Mouse (Mus musculus): ENCODE data around the gene N4bp2l2. TPM values are rescaled to one million over a fixed set of nuclear protein-coding genes. Genes with fewer than 3 reads are reported as not detected.
"Not testable (repeated sequence)": the region's sequence is repeated elsewhere in the genome, so short reads cannot be mapped to it uniquely, and the experiment has no call there.

N4bp2l2 gene
- polyA plus RNA-seq, 1 experiment: 16.1 TPM

DNA sequence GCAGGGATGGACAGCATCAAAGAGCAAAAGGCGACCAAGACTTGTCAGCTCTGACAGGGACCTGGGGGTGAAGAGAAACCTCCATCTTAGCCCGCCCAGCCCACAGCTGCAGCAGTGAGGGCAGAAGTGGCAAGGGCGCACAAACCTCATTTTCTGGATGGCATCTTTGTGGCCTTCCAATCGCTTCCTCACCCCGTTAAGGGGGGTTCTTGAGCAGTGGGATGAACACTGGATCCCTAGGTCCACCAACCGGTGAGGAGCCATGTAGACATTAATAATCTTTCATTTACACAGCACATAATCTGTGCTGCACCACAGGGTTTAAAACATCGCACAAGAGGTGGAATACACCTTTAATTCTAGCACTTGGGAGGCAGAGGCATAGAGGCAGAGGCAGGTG lies 6.4 kb upstream of the N4bp2l2 start:
- peaks cover 36% of the 10 kb centered on the region for H3K79me2 ChIP-seq (ENCODE audit: control insufficient read depth, insufficient read depth)
- H3K4me3 ChIP-seq (ENCODE audit: insufficient read depth, poor library complexity, severe bottlenecking): no peak overlapping the region
- H3ac ChIP-seq (ENCODE audit: control insufficient read depth, insufficient read length, low read depth): no peak overlapping the region
- no peaks in the 10 kb centered on the region for H3K36me3 ChIP-seq (ENCODE audit: control insufficient read depth, insufficient read depth)
- no peaks in the 10 kb centered on the region for H3K27me3 ChIP-seq (ENCODE audit: control insufficient read depth, insufficient read depth, insufficient read length)
- peaks cover 33% of the 10 kb centered on the region for H3K79me3 ChIP-seq (ENCODE audit: low read depth)
- no peak for TF ChIP-seq USF1 (IDR thresholded peaks at IDR 0.05; ENCODE audit: low read depth)
- no peak for TF ChIP-seq MYOG (IDR thresholded peaks at IDR 0.05; ENCODE audit: control insufficient read depth, extremely low read depth, insufficient read length)
- no peak for TF ChIP-seq FOSL1 (IDR thresholded peaks at IDR 0.05; ENCODE audit: insufficient read depth, low read length, poor library complexity, severe bottlenecking)
- TF ChIP-seq CTCF (IDR thresholded peaks at IDR 0.05; ENCODE audit: control insufficient read depth, insufficient read depth, insufficient read length): no peak
- no peak for TF ChIP-seq MAX (IDR thresholded peaks at IDR 0.05)
- no peak for TF ChIP-seq MYOD1 (IDR thresholded peaks at IDR 0.05; ENCODE audit: control insufficient read depth, insufficient read length, low read depth)
- no peak for TF ChIP-seq CEBPB (IDR thresholded peaks at IDR 0.05; ENCODE audit: low read depth)

DNA sequence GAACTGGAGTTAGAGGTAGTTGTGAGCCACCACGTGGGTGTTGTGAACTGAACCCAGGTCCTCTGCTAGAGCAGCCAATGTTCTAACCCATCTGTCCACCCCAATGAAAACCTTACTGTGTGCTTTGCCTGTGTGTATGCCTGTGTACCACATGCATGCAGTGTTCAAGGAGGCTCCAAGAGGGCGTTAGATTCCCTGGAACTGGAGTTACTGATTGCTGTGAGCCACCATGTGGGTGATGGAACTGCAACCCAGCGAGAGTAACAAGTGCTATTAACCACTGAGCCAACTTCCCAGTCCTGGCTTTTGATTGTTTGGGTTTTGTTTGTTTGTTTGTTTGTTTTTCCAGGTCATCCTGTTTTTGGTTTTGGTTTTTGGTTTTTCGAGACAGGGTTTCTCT lies 2.7 kb upstream of the N4bp2l2 start:
- peaks cover 15% of the 10 kb centered on the region for H3K79me3 ChIP-seq (ENCODE audit: low read depth)
- TF ChIP-seq MYOG (IDR thresholded peaks at IDR 0.05; ENCODE audit: control insufficient read depth, extremely low read depth, insufficient read length) (no peak), CTCF (IDR thresholded peaks at IDR 0.05; ENCODE audit: control insufficient read depth, insufficient read depth, insufficient read length) (no peak), MYOD1 (IDR thresholded peaks at IDR 0.05; ENCODE audit: control insufficient read depth, insufficient read length, low read depth) (no peak), FOSL1 (IDR thresholded peaks at IDR 0.05; ENCODE audit: insufficient read depth, low read length, poor library complexity, severe bottlenecking) (no peak), USF1 (IDR thresholded peaks at IDR 0.05; ENCODE audit: low read depth) (no peak), CEBPB (IDR thresholded peaks at IDR 0.05; ENCODE audit: low read depth) (no peak), MAX (IDR thresholded peaks at IDR 0.05) (no peak)
- no peaks in the 10 kb centered on the region for H3K36me3 ChIP-seq (ENCODE audit: control insufficient read depth, insufficient read depth)
- H3ac ChIP-seq (ENCODE audit: control insufficient read depth, insufficient read length, low read depth): no peak overlapping the region
- H3K27me3 ChIP-seq (ENCODE audit: control insufficient read depth, insufficient read depth, insufficient read length): no peaks in the 10 kb centered on the region
- no peak overlapping the region for H3K4me3 ChIP-seq (ENCODE audit: insufficient read depth, poor library complexity, severe bottlenecking)
- H3K79me2 ChIP-seq (ENCODE audit: control insufficient read depth, insufficient read depth): peaks cover 16% of the 10 kb centered on the region

DNA sequence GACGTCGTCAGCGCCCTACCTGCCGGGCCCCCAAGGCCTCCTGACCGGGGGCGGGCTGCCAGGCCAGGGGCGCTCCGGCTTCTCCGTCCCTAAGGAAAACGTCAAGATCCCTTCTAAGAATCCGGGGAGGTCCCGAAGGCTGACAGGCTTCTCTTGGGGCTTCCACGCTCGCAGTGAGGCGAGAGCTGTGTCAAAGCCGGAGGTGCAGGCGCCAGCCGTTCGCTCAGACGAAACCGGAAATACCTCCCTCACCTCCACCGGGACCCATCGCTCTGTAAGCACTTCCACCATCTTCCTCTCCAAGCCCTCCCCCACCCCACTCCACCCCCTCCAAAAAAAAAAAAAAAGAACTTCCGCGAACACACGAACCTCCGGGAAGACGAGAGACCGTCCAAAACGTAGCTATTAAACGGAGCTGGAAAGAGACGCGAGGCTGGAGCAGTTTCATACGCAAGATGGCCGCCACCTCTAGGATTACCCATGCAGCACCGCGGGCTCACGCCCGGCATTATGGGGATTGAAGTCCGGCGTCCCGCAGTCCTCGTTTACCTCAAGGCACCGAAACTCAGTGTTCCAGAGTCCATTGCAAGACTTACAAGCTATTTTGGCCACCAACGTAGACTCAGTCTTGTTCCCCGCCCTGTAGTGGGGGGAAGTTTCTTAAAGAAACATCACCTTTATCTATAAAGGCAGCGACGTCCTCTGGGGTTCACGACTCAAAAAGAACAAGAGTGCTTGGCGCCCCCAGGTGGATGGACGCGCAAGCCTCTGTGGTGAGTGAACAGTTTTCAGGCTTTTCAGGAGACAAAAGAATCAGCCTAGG lies 640 bp downstream of the N4bp2l2 start:
- no peaks in the 10 kb centered on the region for H3K27me3 ChIP-seq (ENCODE audit: control insufficient read depth, insufficient read depth, insufficient read length)
- H3K79me2 ChIP-seq (ENCODE audit: control insufficient read depth, insufficient read depth): peaks cover 50% of the 10 kb centered on the region
- H3K79me3 ChIP-seq (ENCODE audit: low read depth): peaks cover 46% of the 10 kb centered on the region
- no peak for TF ChIP-seq FOSL1 (IDR thresholded peaks at IDR 0.05; ENCODE audit: insufficient read depth, low read length, poor library complexity, severe bottlenecking)
- peak; percentile 49 for TF ChIP-seq CTCF (IDR thresholded peaks at IDR 0.05; ENCODE audit: control insufficient read depth, insufficient read depth, insufficient read length)
- H3ac ChIP-seq (ENCODE audit: control insufficient read depth, insufficient read length, low read depth): peak overlapping the region; percentile 96
- H3K4me3 ChIP-seq (ENCODE audit: insufficient read depth, poor library complexity, severe bottlenecking): peak overlapping the region; percentile 96
- H3K36me3 ChIP-seq (ENCODE audit: control insufficient read depth, insufficient read depth): peaks cover 19% of the 10 kb centered on the region

DNA sequence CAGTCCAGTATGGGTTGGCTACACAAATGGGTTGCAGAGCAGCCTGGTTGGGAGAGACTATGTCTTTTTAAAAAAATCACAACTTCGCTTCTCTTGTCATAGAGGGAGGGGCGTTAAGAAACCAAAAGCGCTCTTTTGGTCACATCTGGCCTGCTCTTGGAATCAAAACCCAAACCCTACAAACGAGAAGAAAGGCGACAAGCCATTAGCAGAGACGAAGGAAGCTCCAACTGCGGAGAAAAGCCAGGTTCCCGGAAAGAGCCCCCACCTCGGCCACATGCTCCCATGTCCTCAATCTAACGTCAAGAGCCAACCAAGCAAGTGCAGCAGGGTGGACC lies 1.2 kb downstream of the N4bp2l2 start:
- H3K4me3 ChIP-seq (ENCODE audit: insufficient read depth, poor library complexity, severe bottlenecking): peak overlapping the region; percentile 96
- peaks cover 52% of the 10 kb centered on the region for H3K79me3 ChIP-seq (ENCODE audit: low read depth)
- peak overlapping the region; percentile 96 for H3ac ChIP-seq (ENCODE audit: control insufficient read depth, insufficient read length, low read depth)
- peaks cover 56% of the 10 kb centered on the region for H3K79me2 ChIP-seq (ENCODE audit: control insufficient read depth, insufficient read depth)
- H3K36me3 ChIP-seq (ENCODE audit: control insufficient read depth, insufficient read depth): peaks cover 24% of the 10 kb centered on the region
- no peaks in the 10 kb centered on the region for H3K27me3 ChIP-seq (ENCODE audit: control insufficient read depth, insufficient read depth, insufficient read length)
- TF ChIP-seq CEBPB (IDR thresholded peaks at IDR 0.05; ENCODE audit: low read depth): no peak
- no peak for TF ChIP-seq MAX (IDR thresholded peaks at IDR 0.05)
- no peak for TF ChIP-seq MYOD1 (IDR thresholded peaks at IDR 0.05; ENCODE audit: control insufficient read depth, insufficient read length, low read depth)
- no peak for TF ChIP-seq USF1 (IDR thresholded peaks at IDR 0.05; ENCODE audit: low read depth)
- no peak for TF ChIP-seq FOSL1 (IDR thresholded peaks at IDR 0.05; ENCODE audit: insufficient read depth, low read length, poor library complexity, severe bottlenecking)
- no peak for TF ChIP-seq CTCF (IDR thresholded peaks at IDR 0.05; ENCODE audit: control insufficient read depth, insufficient read depth, insufficient read length)
- TF ChIP-seq MYOG (IDR thresholded peaks at IDR 0.05; ENCODE audit: control insufficient read depth, extremely low read depth, insufficient read length): no peak

DNA sequence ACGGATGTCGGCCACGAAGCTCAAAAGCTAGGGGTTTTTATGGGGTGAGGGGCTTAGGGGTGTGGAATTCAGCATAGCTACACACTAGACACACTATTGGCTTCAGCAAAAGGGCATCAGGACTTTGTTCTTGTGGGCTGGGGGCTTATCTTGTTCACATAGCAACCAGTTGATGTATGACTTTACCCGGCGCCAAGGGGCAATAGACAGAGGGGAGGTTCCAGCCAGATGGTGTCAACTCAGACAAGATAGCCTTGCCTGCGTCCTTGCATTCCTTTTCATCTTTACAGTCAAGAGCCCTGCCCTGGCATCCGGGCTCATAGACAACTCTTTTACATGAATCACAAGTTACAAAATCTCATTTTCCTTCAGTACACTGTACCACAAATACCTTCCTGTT lies 2.1 kb downstream of the N4bp2l2 start:
- Histone ChIP-seq H3K36me3 (ENCODE audit: control insufficient read depth, insufficient read depth) (peaks cover 26% of the 10 kb centered on the region), H3K79me3 (ENCODE audit: low read depth) (peaks cover 59% of the 10 kb centered on the region), H3K79me2 (ENCODE audit: control insufficient read depth, insufficient read depth) (peaks cover 64% of the 10 kb centered on the region)
- not testable (repeated sequence) for H3K4me3 ChIP-seq (ENCODE audit: insufficient read depth, poor library complexity, severe bottlenecking); H3K27me3 ChIP-seq (ENCODE audit: control insufficient read depth, insufficient read depth, insufficient read length); H3ac ChIP-seq (ENCODE audit: control insufficient read depth, insufficient read length, low read depth)

DNA sequence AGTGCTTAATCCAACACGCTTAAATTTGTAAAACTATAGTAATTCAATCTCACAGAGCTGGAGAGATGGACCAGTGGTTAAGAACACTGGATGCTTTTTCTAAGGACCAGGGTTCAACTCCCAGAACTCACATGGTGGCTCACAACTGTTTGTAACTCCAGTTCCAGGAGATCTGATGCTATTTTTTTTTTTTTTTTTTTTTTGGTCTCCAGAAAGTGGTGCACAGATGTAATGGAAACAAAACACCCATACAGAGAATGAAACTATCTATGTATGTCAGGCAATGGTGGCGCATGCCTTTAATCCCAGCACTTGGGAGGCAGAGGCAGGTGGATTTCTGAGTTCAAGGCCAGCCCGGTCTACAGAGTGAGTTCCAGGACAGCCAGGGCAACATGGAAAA lies 5.7 kb downstream of the N4bp2l2 start:
- Histone ChIP-seq H3K79me3 (ENCODE audit: low read depth) (peaks cover 93% of the 10 kb centered on the region), H3K36me3 (ENCODE audit: control insufficient read depth, insufficient read depth) (peaks cover 53% of the 10 kb centered on the region), H3K79me2 (ENCODE audit: control insufficient read depth, insufficient read depth) (peaks cover 100% of the 10 kb centered on the region)
- H3K4me3 ChIP-seq (ENCODE audit: insufficient read depth, poor library complexity, severe bottlenecking); H3ac ChIP-seq (ENCODE audit: control insufficient read depth, insufficient read length, low read depth); H3K27me3 ChIP-seq (ENCODE audit: control insufficient read depth, insufficient read depth, insufficient read length): not testable (repeated sequence)

DNA sequence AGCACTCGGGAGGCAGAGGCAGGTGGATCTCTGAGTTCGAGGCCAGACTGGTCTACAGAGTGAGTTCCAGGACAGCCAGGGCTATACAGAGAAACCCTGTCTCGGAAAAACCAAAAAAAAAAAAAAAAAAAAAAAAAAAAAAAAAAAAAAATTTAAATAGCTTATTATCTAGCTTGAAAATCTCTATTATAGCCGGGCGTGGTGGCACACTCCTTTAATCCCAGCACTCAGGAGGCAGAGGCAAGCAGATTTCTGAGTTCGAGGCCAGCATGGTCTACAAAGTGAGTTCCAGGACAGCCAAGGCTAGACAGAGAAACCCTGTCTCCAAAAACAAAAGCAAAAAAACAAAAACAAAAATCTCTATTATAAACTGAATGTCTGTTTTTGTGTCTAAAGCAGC lies 6.6 kb downstream of the N4bp2l2 start:
- H3K36me3 ChIP-seq (ENCODE audit: control insufficient read depth, insufficient read depth): peaks cover 61% of the 10 kb centered on the region

More for the DNA sequence above, 6.6 kb downstream of the N4bp2l2 start:
- H3K4me3 ChIP-seq (ENCODE audit: insufficient read depth, poor library complexity, severe bottlenecking); H3ac ChIP-seq (ENCODE audit: control insufficient read depth, insufficient read length, low read depth); H3K27me3 ChIP-seq (ENCODE audit: control insufficient read depth, insufficient read depth, insufficient read length): not testable (repeated sequence)
- H3K79me2 ChIP-seq (ENCODE audit: control insufficient read depth, insufficient read depth): peaks cover 100% of the 10 kb centered on the region
- H3K79me3 ChIP-seq (ENCODE audit: low read depth): peaks cover 94% of the 10 kb centered on the region
